Mouse (Mus musculus) liver, postnatal 0 days (tissue): ENCODE measurements around the gene Aldh3b2. TPM values are rescaled to one million over a fixed set of nuclear protein-coding genes. Genes with fewer than 3 reads are reported as not detected.

Experiments used
- ATAC-seq: fragments of 200-750 bp; cut with Nextera tagmentation; 2 replicates; pipeline ENCODE4 v1.8.0; 2017; ENCODE audit warnings: mild to moderate bottlenecking, moderate library complexity
- DNase-seq: peaks from one replicate; pipeline ENCODE4 v3.0.0-alpha.2; 2016
- H3K27ac ChIP-seq: fragments of 300-500 bp; sonication (generic); 2 replicates; pipeline ENCODE4 v1.5.1; 2014; ENCODE audit warnings: antibody characterized with exemption, moderate library complexity, mild to moderate bottlenecking, low read depth
- H3K27me3 ChIP-seq: fragments of 300-500 bp; sonication (generic); 2 replicates; pipeline ENCODE4 v1.6.1; 2014; ENCODE audit warnings: low read length, control low read depth, mixed read lengths; ENCODE audit not compliant: insufficient read depth
- H3K36me3 ChIP-seq: fragments of 300-500 bp; sonication (generic); replicated peaks from 2 replicates; pipeline ENCODE4 v1.6.1; 2014; ENCODE audit warnings: mild to moderate bottlenecking, control low read depth, low read length, moderate library complexity, mixed read lengths; ENCODE audit not compliant: insufficient read depth
- H3K4me1 ChIP-seq: fragments of 300-500 bp; sonication (generic); 2 replicates; pipeline ENCODE4 v1.6.1; 2014; ENCODE audit warnings: antibody characterized with exemption, mild to moderate bottlenecking, control low read depth; ENCODE audit not compliant: insufficient read depth
- H3K4me2 ChIP-seq: fragments of 300-500 bp; sonication (generic); 2 replicates; pipeline ENCODE4 v1.6.1; 2014; ENCODE audit warnings: low read depth, mild to moderate bottlenecking, low read length, moderate library complexity, mixed read lengths
- H3K4me3 ChIP-seq: fragments of 300-500 bp; sonication (generic); 2 replicates; pipeline ENCODE4 v1.5.1; 2014; ENCODE audit warnings: low read depth, low read length
- H3K9ac ChIP-seq: fragments of 300-500 bp; sonication (generic); replicated peaks from 2 replicates; pipeline ENCODE4 v1.6.1; 2014; ENCODE audit warnings: mild to moderate bottlenecking, moderate library complexity
- H3K9me3 ChIP-seq: fragments of 300-500 bp; sonication (generic); 2 replicates; pipeline ENCODE4 v1.6.1; 2016; ENCODE audit warnings: mild to moderate bottlenecking, control low read depth, low read length, mixed read lengths
- CTCF ChIP-seq: sonication (generic); IDR thresholded peaks from 2 replicates; pipeline ENCODE4 v1.5.1; 2016; ENCODE audit warnings: antibody characterized with exemption, low read depth
- EP300 ChIP-seq: IDR thresholded peaks from 2 replicates; pipeline ENCODE4 v1.6.1; 2016; ENCODE audit warnings: antibody characterized with exemption, low read depth, mild to moderate bottlenecking
- WGBS: fragments of 180-500 bp; shearing (Covaris S2); extraction: QIAGEN DNeasy Blood & Tissue Kit; methylation state at CpG from one replicate; pipeline ENCODE4 v1.1.7; 2014; ENCODE audit not compliant: insufficient replicate concordance; 5-methylcytosine and 5-hydroxymethylcytosine counted together
- polyA plus RNA-seq: library from polyadenylated mRNA; unstranded; fragments of >200 nt; fragmentation: Nextera tagmentation; extraction: Ambion mirVana; gene quantifications from 2 replicates; pipeline ENCODE4 v1.2.1, GENCODE M21; 2015

The Aldh3b2 gene
- polyA plus RNA-seq, 1 experiment from 2014 or later: 0.09 TPM

DNA sequence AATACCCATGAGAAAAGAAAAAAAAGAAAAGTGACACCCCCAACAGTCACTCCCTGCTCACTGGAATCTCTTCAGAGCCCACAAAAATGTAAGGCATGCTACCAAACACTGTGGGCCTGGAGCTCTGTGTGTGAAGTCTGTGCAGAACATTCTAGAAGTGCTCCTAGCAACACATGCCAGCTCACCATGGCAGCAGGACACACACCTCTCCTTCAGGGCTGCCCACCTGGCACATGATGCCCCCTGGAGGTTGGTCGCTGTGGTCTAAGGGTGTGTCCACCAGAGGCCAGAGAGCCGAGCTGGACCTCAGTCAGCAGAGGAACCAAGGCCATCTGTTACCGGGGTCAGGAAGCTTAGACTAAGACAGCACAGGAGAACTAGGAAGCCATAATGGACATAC, 45.8 kb upstream of the Aldh3b2 start:
- H3K9me3 ChIP-seq: no peaks in the 10 kb centered on the region
- no peak overlapping the region for H3K4me3 ChIP-seq
- H3K9ac ChIP-seq: no peak overlapping the region
- no peaks in the 10 kb centered on the region for H3K27me3 ChIP-seq
- WGBS: 59% methylated on average over 3 of the region's 3 CpGs
- no peak overlapping the region for H3K4me2 ChIP-seq
- H3K4me1 ChIP-seq: peaks cover 49% of the 10 kb centered on the region
- ATAC-seq: no peak
- no peak for DNase-seq
- TF ChIP-seq EP300 (no peak), CTCF (peak; percentile 28; the same call in 1 of the 2 replicates)
- no peak overlapping the region for H3K27ac ChIP-seq
- no peaks in the 10 kb centered on the region for H3K36me3 ChIP-seq

DNA sequence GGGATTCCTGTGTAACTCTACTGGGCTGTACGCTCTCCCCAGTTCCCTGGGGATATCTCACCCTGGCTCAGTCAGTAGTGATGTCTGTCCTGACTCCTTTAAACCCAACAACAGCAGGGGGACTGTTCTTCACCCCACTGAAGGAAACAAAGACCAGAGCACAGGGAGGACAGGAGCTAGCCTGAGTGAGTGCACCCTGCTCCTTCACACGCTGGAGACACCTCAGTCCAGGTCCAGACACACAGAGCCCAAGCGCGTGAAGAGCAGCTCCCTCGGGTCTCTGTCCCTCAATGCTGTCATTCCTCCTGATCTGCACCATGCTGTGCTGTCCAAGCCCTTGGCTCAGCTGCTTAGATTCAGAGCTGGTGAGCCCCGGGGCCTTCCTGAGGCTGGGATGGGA, 45.4 kb upstream of the Aldh3b2 start:
- no peaks in the 10 kb centered on the region for H3K9me3 ChIP-seq
- TF ChIP-seq CTCF (no peak), EP300 (no peak)
- no peaks in the 10 kb centered on the region for H3K27me3 ChIP-seq
- H3K27ac ChIP-seq: no peak overlapping the region
- no peak overlapping the region for H3K9ac ChIP-seq
- ATAC-seq (no peak), DNase-seq (no peak)
- WGBS: 76% methylated on average over 6 of the region's 6 CpGs
- H3K36me3 ChIP-seq: no peaks in the 10 kb centered on the region
- peaks cover 51% of the 10 kb centered on the region for H3K4me1 ChIP-seq
- H3K4me3 ChIP-seq: no peak overlapping the region
- H3K4me2 ChIP-seq: no peak overlapping the region

DNA sequence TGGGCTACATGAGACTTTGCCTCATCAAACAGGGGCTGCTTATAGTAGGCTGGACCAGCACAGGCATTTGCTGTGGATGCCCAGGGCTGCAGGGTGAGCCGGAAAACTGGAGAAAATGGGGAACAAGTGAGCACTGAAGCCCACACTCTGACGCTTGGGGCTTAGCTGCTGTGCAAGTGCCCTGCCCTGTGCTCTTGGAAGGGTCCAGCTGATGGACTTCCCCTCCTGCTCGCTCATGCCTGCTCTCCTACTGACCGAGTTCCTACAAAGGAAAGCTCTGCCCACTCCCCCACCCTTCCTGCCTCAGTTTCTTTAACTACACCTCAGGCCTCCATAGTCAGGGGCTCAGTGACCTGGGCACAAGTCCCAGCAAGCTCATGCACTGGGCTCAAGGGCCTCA, 44.1 kb upstream of the Aldh3b2 start:
- WGBS: 68% methylated on average over 4 of the region's 4 CpGs
- Histone ChIP-seq H3K4me3 (no peak overlapping the region), H3K36me3 (no peaks in the 10 kb centered on the region), H3K9ac (no peak overlapping the region), H3K27me3 (no peaks in the 10 kb centered on the region), H3K4me1 (peaks cover 48% of the 10 kb centered on the region), H3K4me2 (peak overlapping the region; percentile 33), H3K9me3 (no peaks in the 10 kb centered on the region), H3K27ac (no peak overlapping the region)
- ATAC-seq: no peak
- TF ChIP-seq CTCF (no peak), EP300 (no peak)
- no peak for DNase-seq

DNA sequence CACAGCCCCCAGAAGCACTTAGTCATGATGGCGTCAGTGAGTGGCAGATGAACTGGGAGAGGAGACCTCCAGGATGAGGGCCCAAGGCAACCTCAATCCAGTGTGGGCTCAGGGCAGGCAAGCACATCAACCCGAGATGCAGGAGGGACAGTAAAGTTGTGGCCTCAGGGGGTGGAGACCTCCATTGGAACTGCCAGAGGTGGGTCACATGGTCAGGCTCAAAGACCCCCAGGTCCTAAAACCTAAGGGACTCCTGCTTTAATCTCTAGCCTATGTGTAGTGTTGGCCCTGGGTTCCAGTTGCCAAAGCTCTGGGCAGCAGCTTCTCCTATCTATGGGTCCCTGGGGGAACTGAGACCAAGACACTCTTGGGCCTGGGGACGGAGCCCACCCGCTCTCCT, 43.3 kb upstream of the Aldh3b2 start:
- H3K27me3 ChIP-seq: no peaks in the 10 kb centered on the region
- H3K9me3 ChIP-seq: no peaks in the 10 kb centered on the region
- no peak for ATAC-seq
- H3K36me3 ChIP-seq: no peaks in the 10 kb centered on the region
- peak overlapping the region; percentile 51 for H3K4me2 ChIP-seq
- no peak for DNase-seq
- peaks cover 42% of the 10 kb centered on the region for H3K4me1 ChIP-seq
- peak overlapping the region; percentile 67 for H3K27ac ChIP-seq
- H3K4me3 ChIP-seq: peak overlapping the region; percentile 30
- H3K9ac ChIP-seq: peak overlapping the region; percentile 47
- WGBS: 58% methylated on average over 4 of the region's 4 CpGs
- TF ChIP-seq EP300 (no peak), CTCF (no peak)

DNA sequence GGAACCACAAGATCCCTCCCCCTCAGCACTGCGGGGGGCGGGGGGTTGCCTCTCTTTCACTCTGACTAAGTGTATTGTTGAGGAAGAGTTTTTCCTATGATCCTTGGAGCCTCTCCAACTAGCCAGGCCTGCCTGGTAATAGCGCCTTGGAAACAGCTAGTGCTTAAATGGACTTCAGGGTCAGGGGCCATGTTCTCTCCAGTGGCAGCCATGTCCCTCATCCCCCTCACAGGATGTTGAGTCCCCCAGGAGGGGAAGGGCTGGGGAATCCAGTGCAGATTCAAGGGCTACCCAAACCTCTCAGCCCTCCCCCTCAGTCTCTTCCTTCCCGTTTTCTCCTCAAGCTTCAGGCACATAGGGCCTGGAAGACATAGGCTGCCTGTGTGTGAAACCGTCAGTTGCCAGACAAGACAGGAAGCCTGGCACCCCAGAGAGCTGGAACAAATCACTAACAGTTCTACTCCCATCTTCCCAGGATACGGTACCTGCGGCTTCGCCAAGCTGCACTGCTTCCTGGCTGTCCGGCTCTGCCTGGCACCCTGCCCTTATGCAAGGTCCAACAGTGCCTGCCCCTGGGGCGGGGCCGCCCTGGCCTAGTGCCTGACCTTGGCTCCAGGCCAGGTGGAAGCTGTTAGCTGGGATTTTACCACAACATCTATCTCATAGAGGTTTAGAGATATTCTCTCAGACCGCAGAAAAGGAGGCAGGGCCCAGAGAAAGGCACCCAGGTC, 42.8 kb upstream of the Aldh3b2 start, which contains the start of gene Aldh3b1:
TSS of gene Aldh3b1 (minus strand) at position 598 of the 731 bp plus-strand sequence.
- ATAC-seq (peak; percentile 83), DNase-seq (peak; percentile 90)
- H3K4me3 ChIP-seq: peak within 1 kb of the TSS; percentile 30
- H3K4me2 ChIP-seq: peak within 1 kb of the TSS; percentile 51
- TF ChIP-seq CTCF (no peak), EP300 (peak; percentile 12; the same call in 1 of the 2 replicates)
- H3K4me1 ChIP-seq: peaks cover 36% of the 10 kb centered on the region
- 14% methylated on average over 12 of the region's 12 CpGs for WGBS
- peak within 1 kb of the TSS; percentile 67 for H3K27ac ChIP-seq
- H3K36me3 ChIP-seq: no peaks in the 10 kb centered on the region
- no peaks in the 10 kb centered on the region for H3K27me3 ChIP-seq
- no peaks in the 10 kb centered on the region for H3K9me3 ChIP-seq
- peak within 1 kb of the TSS; percentile 47 for H3K9ac ChIP-seq

DNA sequence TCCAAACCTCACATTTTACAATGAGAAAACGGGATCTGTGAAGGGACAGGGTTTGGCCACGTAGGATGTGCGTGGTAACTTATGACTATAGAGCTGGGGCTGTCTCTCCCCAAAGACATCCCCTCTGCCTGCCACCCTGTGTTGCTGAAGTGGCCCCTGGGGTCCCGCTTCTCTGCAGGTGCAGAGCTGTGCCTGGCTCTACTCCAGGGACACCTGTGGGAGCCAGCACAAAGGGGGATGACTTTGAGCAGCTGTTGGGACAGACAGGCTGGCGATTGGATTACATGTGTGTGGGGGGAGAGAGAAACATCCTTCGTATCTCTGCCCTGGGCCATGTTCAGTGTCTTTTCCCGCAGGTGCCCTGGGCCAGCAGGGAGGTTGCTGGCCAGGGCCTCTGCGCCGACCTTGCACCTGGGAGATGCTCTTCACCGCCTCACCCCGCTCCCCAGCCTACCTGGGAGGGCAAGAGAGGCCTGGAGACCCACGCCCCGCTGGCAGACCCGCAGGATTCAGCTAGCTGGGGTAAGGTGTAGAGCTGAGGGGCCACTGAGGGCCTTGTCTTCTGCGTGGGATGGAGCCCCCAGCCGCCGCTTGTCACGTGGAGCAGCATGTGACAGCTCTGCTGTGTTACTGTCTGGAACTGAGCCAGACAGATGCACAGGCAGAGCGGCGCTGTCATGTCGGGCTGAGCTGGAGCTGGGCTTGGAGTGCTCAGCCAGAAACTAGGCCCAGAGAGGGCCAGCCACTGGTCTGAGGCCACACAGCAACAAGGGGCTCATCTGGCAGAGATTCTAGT, 41.7 kb upstream of the Aldh3b2 start:
- H3K36me3 ChIP-seq: no peaks in the 10 kb centered on the region
- TF ChIP-seq EP300: no peak
- no peak for TF ChIP-seq CTCF
- 77% methylated on average over 21 of the region's 21 CpGs for WGBS
- peak overlapping the region; percentile 47; the same call in 1 of the 2 replicates for H3K9ac ChIP-seq
- no peaks in the 10 kb centered on the region for H3K27me3 ChIP-seq
- peak overlapping the region; percentile 67 for H3K27ac ChIP-seq
- H3K4me2 ChIP-seq: no peak overlapping the region
- DNase-seq (no peak), ATAC-seq (no peak)
- H3K9me3 ChIP-seq: no peaks in the 10 kb centered on the region
- H3K4me1 ChIP-seq: peaks cover 28% of the 10 kb centered on the region
- no peak overlapping the region for H3K4me3 ChIP-seq
